Mouse (Mus musculus) thymus, adult 18-20 months (tissue): Measurements from ENCODE around the gene Ets1.

Experiments
- DNase-seq, 2 experiments: peaks; one replicate each; pipeline ENCODE4 v3.0.0; 2022; ENCODE audit warnings: mixed read lengths in 2 of 2

Gene Ets1

DNA sequence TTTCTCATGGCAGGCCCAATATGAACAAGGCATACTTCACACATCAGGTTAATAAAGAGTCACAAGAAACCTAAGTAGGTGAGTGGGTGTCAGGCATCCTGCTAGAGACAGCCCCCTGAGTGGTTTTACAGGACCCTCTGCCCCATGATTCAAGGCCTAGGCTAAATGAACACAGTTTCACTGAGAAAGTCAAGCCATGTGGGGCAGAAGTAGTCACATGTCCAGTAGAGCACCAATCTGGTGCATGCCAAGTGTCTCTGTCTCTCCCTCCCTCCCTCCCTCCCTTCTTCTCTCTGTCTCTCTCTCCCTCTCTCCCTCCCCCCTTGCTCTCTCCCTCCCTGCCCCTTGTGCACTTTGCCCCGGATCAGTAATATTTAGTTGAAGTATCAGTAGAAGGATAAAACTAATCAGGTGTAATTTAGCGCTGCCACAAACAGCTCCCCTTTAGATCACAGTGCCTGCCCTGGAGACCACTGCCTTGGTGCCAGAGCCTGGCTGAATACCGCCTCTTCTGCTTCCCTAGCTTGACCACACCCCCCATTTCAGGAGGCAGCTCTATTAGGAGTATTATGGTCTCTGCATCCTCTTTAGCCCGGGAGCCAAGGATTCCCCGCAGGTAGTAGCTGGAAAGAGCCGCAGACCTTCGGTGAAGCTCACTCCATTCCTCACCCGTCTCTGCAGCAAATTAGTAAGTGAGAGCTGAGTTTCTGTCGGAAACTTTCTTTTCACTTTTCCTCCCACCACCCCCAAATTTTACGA is at the start of gene Ets1:
Gene Ets1, plus strand, starts transcription at position 595 of the 759 bp plus-strand sequence.
- no peak for DNase-seq

DNA sequence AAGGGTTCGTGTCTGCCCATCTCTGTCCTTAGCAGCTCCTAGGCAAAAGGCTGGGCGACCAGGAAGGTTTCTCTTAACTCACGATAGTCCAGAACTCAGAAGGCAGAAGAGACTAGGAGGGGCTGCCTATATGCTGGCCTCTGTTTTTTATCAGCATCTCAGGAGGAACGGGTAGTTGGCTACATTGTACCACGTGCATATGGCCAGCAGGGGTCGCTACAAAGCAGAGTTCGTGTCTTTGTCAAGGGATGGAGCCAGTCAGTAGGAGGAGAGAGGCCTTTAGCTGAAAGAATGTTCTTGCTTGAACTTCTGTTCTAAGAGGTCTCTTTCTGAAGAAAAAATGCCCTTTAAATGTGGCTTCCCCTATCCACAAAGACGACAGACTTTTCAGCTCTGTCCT is 46.1 kb upstream of the Ets1 start:
- peak; percentile 77 to 83 for DNase-seq

- DNase-seq, result no peak
Measured at GRCm38 (mm10) chr9:32590571-32590970, 45.5 kb upstream of the Ets1 start.

DNA sequence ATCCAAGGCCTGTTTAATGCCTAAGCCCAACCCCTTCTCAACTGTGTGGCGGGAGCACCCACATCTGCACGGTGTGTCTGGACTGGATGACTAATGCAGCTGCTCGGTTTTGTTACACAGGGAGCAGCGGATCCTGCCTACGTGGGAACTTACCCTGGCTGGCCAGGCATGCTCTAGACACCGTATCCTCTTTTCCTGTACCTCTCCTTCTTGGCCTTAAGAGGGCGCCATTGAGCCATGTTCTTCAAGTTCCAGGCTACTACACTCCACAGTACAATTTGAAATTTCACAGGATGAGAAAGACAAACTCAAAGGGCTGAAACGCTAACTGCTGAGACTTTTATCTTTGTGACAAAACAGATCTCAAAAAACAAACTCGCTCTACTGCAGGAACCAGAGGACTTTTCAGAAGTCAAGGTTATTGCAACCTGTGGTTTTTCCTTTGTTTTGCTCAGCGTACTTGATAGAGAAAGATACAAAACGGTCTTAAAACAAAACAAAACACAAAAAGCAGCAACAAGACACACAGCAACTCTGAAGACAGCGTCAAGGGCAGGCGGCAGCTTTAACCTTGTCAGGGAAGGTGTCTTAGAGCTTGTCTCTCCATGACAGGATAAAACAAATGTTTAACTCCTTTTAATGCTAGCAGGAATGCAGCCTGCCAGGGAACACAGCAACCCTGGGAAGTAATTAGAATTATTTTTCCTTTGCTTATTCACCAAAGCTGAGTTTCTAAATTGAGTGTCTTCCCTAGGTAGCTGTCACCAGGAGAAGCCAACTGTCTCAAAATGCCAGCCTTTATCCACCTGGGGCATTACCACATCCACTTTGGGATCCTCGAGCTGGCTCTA is 44.1 kb upstream of the Ets1 start:
- peak; percentile 63 to 77 for DNase-seq

DNA sequence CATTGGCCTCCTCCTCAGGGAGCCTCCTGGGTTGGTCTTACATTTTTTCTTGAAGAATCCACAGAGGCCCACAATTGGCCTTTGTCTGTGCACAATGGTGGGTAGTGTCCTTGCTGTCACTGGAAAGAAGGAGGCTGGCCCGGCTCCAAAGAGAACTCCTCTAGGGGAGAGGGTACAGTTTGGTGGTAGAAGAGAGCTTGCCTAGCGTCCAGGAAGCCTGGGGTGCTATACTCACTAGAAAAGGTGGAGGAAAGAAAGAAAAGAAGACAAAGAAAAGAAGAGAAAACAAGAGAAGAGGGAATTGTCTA is 43.5 kb upstream of the Ets1 start:
- peak in 1 of 2 experiments; percentile 46 for DNase-seq

DNA sequence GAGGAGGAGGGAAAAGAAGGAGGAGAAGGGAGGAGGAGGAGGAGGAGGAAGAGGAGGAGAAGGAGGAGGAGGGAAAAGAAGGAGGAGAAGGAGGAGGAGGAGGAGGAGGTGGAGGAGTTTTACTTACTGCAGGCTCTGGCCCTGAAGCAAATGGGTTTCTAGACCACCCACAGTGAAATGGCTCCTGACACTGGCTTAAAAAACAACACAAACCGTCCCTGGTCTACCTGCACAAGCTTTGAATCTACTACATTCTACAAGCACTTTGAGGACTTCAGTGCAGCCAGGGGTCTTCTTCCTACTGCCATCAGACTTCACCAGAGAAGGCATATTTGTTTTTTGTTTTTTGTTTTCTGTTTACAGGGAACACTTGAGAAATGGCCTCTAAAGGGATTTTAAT is 42.2 kb upstream of the Ets1 start:
- no peak for DNase-seq

DNA sequence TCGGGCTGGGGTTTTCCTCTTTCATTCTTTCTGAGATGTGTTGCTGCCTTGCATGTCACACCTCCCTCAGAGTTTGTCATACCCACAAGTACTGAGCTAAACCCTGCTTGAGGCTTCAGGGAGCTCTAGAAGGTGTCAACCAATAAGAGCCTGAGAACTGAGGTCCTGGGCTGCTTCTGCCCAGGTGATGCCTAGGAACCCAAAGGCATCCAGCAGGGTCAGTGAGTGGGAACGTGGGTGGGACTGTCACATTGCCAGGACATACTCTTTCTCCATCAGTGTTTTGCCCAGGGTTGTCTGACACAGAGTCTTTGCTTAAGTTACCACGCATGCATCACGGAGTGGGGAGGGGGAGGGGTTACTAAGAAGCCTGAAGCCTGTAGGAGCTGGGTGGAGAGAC is 41.7 kb upstream of the Ets1 start:
- DNase-seq, result no peak

DNA sequence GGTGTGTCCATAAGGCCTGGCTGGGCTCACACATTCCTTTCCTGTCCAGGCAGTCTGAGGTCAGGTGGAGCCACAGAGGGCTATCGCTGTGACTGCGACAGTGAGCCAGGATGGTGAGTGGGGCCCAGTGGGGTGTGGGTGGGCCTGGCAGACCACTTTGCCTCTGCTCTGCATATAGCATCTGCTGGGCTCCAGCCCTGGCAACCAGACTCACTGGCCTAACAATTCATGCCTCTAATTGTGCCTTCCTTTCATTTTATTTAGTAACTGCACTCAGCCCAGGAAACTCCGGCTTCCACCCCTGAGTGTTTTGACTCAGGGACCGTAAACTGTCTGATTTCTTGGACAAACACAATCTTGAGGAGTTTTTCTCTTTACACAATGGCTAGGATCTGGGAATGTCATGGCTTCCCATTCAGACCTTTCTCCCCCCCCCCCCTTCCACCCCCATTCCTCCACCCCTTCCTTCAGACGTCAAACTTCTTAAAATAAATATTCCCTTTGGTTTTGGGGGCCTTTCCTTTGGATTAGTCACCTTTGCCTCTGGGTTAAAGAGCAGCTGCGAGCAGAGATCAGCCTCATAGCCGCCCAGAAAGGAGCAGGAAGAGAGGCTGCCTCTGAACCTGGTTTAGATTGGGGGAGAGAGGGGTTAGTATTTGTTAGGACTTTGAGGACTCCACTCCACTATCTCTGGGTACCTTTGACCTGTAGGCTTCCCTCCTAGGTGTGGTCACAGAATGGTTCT is 40.8 kb upstream of the Ets1 start:
- DNase-seq, result no peak

DNA sequence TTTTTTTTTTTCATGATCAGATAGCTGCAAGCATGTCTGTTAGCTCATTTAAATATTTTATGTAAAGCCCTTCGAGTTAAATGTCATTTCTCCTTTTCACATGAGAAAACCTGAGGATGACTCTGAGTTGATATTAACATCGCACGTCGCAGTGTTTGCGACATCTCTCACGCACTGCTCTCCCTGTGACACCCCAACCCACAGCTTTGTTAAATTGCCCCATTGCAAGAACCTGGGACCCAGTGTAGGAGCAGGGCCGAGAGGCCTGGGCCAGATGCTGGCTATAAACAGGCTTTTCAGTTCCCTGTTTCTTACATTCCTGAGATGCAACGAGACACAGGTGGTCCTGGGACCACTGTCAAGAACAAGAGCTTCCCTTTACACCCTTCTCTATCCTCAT is 39.7 kb upstream of the Ets1 start:
- DNase-seq, result no peak

DNA sequence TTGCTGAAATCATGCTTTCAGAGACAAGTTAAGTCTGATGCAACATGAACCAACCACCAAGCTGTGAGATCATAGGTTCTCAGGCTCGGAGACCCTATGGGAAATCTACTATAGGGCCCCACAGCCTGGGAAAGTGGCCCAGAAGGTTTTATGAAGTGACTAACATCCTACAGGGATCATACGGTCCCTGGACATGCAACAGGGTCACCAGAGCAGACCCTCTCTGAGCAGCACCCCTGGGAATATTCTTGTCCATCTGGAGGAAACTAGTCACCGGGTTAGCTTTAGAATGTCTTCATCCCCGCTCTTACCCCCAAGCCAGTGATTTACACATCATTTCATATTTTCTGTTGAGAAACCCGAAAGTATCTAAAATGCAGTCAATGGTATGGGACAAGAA is 34.1 kb upstream of the Ets1 start:
- no peak for DNase-seq

DNA sequence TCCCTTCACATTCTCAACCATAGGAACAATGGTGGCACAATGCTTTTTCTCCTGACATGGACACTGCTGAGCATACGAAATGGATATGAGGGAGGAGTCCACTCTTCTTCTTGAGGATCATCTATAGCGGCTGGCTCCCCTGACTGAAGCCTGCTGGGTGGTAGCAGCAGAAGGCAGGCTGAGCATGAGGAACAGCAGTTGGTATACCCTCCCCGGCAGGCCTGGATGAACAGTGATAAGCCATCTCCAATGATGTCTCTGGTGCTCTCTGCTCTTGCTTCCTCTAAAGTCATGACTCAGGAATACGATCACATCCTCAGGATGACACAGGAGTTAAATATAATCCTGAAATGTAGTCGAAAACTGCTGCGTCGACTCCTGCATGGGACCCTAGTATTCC is 32.9 kb upstream of the Ets1 start:
- no peak for DNase-seq

DNA sequence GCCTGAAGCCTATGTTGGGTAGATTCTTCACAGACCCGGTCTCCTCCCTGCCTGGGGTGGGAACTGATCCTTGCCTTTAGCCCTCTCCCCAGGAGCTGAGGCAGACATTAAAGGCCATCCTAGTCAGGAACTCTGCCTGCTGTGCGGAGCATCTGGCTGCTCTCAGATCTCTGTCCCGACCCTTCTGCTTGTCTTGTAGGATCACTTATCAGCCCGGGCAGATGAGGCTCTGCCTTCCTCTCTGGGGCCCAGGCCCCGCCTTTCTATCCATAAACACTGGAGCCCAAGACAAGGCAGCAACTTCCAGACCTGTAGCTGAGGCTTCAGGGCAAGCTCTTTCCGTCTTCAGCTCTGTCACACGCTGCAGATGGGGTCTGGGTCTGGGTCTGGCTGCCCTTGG is 28.8 kb upstream of the Ets1 start:
- no peak for DNase-seq

DNA sequence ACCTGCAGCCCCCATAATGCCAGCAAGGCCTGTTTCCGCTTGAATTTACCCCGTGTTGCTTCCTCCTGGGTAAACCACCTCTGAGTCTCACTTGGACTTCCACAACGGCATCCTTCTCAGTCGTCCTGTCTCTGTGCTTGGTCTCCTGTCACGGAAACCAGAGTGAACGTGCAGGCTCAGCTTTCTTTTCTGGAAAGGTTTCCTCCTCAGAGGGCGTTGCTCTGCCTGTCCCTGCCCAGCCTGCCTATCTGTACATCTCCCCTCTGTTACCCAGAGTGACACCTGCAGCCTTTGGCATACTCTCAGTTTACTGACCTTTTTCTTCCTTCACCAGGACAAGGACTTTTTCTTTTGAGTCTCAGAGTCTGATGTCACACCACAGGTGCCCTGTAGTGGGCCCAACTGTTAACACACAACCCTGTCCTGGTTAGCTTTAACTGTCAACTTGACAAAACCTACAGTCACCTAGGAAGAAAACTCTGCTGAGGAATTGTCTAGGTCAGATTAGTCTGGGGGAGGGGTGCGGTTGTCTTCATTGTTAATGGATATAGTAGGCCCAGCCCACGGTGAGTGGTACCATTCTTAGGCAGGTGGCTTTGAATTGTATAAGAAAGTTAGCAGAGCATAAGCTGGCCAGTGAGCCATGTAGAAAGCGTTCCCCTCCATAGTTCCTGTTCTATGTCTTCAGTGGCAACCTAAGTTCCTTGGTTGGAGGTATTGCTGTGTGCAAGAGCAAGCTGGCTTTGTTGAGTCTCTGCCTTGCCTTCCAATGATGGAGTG is 27.0 kb upstream of the Ets1 start:
- DNase-seq, result peak in 1 of 2 experiments; percentile 69

DNA sequence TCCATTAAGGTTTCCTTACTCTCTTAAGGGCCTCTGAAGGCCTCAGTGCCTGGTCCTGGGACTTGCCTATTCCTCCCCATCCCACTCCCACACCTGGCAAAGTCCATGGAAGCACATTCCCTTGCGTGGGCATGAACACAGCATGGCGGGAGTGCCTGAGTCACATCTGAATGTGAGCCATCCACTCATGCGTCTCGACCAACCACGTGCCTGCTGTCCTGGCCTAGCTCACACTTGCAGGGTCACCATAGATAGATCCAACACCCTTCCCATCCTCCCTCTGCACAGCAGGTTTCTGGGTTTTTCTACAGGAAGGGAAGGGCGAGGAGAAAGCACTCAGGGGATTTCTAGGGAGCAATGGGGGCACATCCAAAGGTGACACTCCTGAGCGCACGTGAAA is 25.8 kb upstream of the Ets1 start:
- DNase-seq, result no peak

GRCm38 (mm10) chr9:32610631-32611030 is 25.4 kb upstream of the Ets1 start:
- DNase-seq, result peak in 1 of 2 experiments; percentile 51

DNA sequence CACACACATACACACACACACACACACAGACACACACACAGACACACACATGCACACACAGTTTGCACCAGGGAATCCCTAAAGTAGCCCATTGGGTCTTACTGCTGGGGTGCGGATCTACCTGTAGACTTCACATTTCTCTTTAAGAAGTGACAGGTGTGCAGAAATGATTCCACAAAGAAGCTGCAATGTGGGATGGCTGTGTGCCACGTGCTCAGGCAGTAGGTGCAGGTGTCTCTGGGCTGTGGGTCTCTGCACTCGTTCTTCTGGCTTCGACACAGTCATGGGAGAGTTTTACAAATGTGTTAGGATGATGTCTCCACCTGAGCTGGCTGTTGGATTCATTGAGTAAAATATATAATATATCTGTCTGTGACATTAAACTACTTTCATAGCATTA is 24.7 kb upstream of the Ets1 start:
- peak in 1 of 2 experiments; percentile 71 for DNase-seq

DNA sequence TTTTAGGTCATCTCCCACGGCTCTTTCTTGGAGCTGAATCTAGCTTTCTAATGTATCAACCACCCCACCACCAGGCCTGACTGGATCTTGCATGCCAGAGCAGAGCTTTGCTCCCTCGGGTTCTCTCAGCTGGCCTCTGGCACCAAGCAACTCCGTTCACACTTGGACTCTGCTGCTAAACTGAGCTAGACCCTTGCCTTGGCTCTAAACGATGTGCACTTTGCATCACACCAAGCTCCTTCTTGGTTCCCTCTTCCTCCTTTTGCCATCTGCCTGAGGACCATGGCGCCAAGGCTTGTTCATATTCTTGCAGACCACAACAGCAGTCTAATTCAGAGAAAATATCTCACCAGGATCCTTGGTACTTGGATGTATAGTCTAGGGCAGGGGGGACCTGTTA is 23.6 kb upstream of the Ets1 start:
- no peak for DNase-seq

DNA sequence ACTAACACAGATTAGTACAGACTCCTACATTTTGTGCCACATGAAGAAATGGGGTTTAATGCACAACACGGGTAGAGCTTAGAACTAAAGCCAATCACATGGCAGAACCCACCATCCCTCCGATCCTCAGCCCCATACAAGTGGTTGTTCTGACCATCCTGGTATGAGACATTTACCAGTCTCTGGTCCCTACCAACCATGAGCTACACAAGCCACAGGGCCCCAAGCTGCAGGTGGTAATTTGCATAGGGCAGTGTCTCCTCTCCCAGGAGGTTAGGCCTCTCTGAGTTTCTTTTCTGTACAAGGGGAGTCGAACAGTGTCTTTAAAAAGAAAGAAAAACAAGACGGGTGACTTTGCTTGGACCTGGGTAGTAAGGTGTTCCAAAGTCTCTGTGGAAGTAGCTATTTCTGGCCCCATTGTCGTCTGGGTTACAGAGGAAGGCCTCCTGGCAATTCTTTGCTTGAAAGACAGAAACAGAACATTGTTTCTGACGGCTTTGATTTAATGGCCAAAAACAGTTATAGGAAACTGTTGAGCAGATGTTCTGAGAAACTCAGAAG is 23.1 kb upstream of the Ets1 start:
- DNase-seq, result peak; percentile 60 to 75

DNA sequence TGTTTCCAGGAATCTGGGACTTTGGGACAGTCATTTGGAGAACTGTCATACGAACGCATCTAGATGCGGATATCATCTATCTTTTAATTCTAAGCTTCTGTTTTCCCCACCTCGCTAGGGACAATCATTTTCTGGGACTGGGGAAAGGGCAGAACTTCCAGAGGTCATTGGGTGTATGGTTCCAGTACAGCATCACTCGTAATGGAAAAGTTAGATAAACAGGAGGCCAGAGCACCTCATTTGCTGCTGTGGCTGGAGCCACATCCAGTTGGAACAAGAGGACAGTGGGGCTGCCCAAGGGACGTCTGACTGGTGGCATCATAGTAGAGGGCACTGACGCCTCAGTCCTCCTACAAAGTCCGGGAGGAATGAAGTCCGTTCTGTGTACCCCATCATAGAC is 21.8 kb upstream of the Ets1 start:
- no peak for DNase-seq

DNA sequence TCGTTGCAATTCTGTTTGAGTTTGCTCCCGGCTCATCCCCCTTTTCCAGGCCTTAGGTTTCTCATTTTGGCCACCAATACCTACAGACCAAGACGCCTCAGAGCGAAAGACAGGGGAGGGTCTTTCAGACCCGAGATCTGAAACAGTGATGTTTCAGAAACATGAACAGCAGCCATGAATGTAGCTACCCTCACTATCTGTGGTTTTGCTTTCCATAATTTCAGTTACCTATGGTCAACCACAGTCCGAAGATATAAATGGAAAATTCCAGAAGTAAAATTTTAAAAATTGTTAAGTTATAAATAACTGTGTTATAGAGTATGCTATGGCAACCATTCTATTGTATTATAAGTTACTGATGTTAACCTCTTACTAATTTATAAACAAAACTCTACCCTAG is 20.6 kb upstream of the Ets1 start:
- no peak for DNase-seq

DNA sequence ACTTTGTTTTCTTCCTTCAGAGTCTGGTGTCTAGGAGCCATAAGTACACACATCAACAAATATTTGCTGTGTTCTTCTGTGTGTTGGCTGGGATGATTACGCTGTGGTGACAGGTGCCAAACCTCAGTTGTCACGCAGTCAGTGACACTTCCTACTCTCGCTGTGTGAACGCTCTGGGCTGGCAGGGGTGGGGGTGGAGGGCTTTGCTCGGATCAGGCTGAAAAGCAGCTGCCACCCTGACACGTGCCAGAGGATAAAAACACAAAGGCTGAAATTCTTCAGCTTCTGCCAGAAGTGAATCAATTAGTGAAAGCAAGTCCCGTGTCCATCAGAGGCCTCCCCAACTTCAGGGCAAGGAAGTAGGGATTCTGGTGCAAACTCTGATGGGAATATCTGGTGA is 20.0 kb upstream of the Ets1 start:
- DNase-seq, result peak; percentile 65 to 82
